Mouse (Mus musculus): ENCODE data around the gene Bbx. TPM values are rescaled to one million over a fixed set of nuclear protein-coding genes. Genes with fewer than 3 reads are reported as not detected.
A peak's percentile ranks its signal among the peaks of the same experiment; 100 is the strongest.

The Bbx gene
- polyA plus RNA-seq, 1 experiment from 2014 or later: 6.1 TPM

DNA sequence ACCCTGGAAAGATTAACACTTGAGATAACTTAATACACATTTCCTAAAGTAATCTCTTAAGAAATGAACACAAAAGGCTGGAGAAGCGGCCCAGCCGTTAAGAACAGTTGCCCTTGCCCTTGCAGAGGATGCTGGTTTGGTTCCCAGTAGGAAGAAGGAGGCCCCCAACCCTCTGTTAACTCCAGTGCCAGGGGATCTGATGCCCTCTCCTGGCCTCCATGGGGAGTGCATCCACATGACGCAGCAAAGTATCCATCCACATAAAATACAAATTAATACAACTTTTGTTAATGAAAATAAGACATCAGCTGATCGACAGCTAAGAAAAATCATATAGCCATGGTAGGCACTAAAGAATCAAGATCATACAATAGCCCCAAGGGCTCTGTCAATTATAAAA, 33.6 kb downstream of the Bbx start:
- ATAC-seq (ENCODE audit: insufficient read depth): no peak
- no peaks in the 10 kb centered on the region for H3K9me3 ChIP-seq (replicated peaks)
- H3K36me3 ChIP-seq (replicated peaks): no peaks in the 10 kb centered on the region
- 77% methylated on average over 4 of the region's 4 CpGs for WGBS (ENCODE audit: insufficient replicate concordance)
- H3K9ac ChIP-seq: no peak overlapping the region
- peaks cover 9% of the 10 kb centered on the region for H3K4me1 ChIP-seq (replicated peaks)
- H3K4me2 ChIP-seq: no peak overlapping the region
- no peaks in the 10 kb centered on the region for H3K27me3 ChIP-seq
- H3K4me3 ChIP-seq (replicated peaks): no peak overlapping the region
- H3K27ac ChIP-seq (replicated peaks): no peak overlapping the region

DNA sequence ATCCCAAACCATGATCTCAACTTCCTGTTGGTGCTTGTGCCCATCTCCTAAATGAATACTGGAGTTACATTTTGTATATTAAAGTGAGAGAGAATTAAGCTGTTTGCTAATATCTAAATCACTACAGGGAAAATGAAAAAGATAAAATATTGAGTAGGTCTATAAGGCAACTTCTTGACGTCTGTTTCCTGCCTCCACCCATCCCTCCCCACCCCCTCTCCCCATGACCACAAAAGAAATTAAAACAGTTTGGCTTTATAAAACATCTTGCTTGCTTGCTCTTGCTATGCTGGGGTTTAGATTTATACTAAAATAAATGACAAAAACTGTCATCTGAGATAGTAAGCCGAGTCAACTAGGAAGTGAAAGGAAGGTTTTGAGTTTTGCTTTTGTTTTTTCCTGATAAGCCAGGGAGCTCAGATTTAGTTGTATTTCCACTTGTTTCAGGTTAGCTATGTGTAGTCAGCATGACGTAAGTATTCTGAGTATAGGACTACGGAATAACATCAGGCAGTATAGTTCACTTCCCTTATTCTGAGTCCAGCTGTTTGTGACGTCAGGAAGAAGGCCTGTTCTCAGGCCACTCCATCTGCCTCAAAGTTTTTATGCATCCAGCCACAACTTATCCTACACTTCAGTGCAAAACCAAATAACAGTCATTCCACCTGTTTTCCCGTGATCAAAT, 36.1 kb downstream of the Bbx start:
- no peak overlapping the region for H3K4me2 ChIP-seq
- H3K4me3 ChIP-seq (replicated peaks): no peak overlapping the region
- no peaks in the 10 kb centered on the region for H3K27me3 ChIP-seq
- 27% methylated on average over 6 of the region's 6 CpGs for WGBS (ENCODE audit: insufficient replicate concordance)
- H3K9ac ChIP-seq: no peak overlapping the region
- H3K27ac ChIP-seq (replicated peaks): no peak overlapping the region
- H3K36me3 ChIP-seq (replicated peaks): no peaks in the 10 kb centered on the region
- H3K9me3 ChIP-seq (replicated peaks): no peaks in the 10 kb centered on the region
- no peaks in the 10 kb centered on the region for H3K4me1 ChIP-seq (replicated peaks)
- ATAC-seq (ENCODE audit: insufficient read depth): no peak

DNA sequence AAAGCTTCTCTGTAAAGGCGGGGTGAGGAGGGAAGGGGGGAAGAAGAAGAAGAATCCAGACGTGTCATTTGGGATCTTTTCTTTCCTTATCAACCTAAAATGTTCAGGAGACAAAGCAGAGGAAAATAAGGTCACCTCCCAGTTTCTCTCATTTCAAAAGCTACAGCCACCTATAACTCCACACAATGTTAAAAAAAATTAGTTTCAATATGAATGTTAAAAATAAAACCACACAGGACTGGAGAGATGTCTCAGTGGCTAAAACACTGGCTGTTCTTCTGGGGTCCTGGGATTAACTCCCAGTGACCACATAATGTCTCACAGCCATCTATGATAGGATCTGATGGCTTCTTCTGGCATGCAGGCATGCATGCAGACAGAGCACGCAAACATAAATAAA, 43.7 kb downstream of the Bbx start:
- no peak overlapping the region for H3K9ac ChIP-seq
- 57% methylated on average over 3 of the region's 3 CpGs for WGBS (ENCODE audit: insufficient replicate concordance)
- no peak overlapping the region for H3K4me3 ChIP-seq (replicated peaks)
- no peaks in the 10 kb centered on the region for H3K9me3 ChIP-seq (replicated peaks)
- H3K36me3 ChIP-seq (replicated peaks): no peaks in the 10 kb centered on the region
- H3K4me1 ChIP-seq (replicated peaks): no peaks in the 10 kb centered on the region
- ATAC-seq (ENCODE audit: insufficient read depth): no peak
- no peak overlapping the region for H3K27ac ChIP-seq (replicated peaks)
- no peaks in the 10 kb centered on the region for H3K27me3 ChIP-seq
- H3K4me2 ChIP-seq: no peak overlapping the region

DNA sequence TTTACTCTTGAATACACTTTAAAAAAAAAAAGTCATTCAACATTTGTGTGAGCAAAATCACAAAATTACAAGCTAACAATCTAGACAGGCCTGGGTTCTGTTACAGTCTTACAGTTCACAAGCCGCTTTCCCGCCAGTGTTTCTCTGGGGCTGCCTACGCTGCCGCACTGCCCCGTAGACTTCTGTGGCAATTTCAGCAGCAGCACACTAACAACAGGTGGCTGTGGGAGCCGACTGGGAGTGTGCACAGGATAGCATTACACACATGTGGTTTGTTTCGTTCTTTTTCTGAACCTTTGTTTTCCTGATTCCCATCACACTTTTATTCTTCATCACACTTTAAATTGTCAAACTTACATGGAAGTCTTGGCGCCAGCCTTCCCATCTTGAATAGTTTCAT, 48.6 kb downstream of the Bbx start:
- ATAC-seq (ENCODE audit: insufficient read depth): no peak
- H3K27ac ChIP-seq (replicated peaks): no peak overlapping the region
- H3K4me3 ChIP-seq (replicated peaks): no peak overlapping the region
- H3K9me3 ChIP-seq (replicated peaks): no peaks in the 10 kb centered on the region
- H3K4me2 ChIP-seq: no peak overlapping the region
- H3K9ac ChIP-seq: no peak overlapping the region
- H3K36me3 ChIP-seq (replicated peaks): no peaks in the 10 kb centered on the region
- peaks cover 8% of the 10 kb centered on the region; the same call in 1 of the 2 replicates for H3K4me1 ChIP-seq (replicated peaks)
- no peaks in the 10 kb centered on the region for H3K27me3 ChIP-seq
- 83% methylated on average over 8 of the region's 8 CpGs for WGBS (ENCODE audit: insufficient replicate concordance)

GRCm38 (mm10) chr16:50381351-50381746, 50.8 kb downstream of the Bbx start:
- 38% methylated on average over 7 of the region's 7 CpGs for WGBS (ENCODE audit: insufficient replicate concordance)
- Histone ChIP-seq H3K4me2 (peak overlapping the region; percentile 8; the same call in 1 of the 2 replicates), H3K9me3 (replicated peaks) (no peaks in the 10 kb centered on the region), H3K4me1 (replicated peaks) (peaks cover 8% of the 10 kb centered on the region; the same call in 1 of the 2 replicates), H3K9ac (no peak overlapping the region), H3K27ac (replicated peaks) (no peak overlapping the region), H3K4me3 (replicated peaks) (no peak overlapping the region), H3K36me3 (replicated peaks) (no peaks in the 10 kb centered on the region), H3K27me3 (no peaks in the 10 kb centered on the region)
- no peak for ATAC-seq (ENCODE audit: insufficient read depth)

- Histone ChIP-seq H3K27me3 (no peaks in the 10 kb centered on the region), H3K9me3 (replicated peaks) (no peaks in the 10 kb centered on the region), H3K4me1 (replicated peaks) (peaks cover 8% of the 10 kb centered on the region; the same call in 1 of the 2 replicates), H3K4me2 (peak overlapping the region; percentile 8; the same call in 1 of the 2 replicates), H3K4me3 (replicated peaks) (no peak overlapping the region), H3K9ac (no peak overlapping the region), H3K27ac (replicated peaks) (no peak overlapping the region), H3K36me3 (replicated peaks) (no peaks in the 10 kb centered on the region)
- 30% methylated on average over 10 of the region's 10 CpGs for WGBS (ENCODE audit: insufficient replicate concordance)
- ATAC-seq (ENCODE audit: insufficient read depth): no peak
Measured at GRCm38 (mm10) chr16:50380682-50381350, 51.4 kb downstream of the Bbx start.

- Histone ChIP-seq H3K4me3 (replicated peaks) (no peak overlapping the region), H3K27ac (replicated peaks) (no peak overlapping the region), H3K4me1 (replicated peaks) (peaks cover 8% of the 10 kb centered on the region; the same call in 1 of the 2 replicates), H3K36me3 (replicated peaks) (no peaks in the 10 kb centered on the region), H3K9me3 (replicated peaks) (no peaks in the 10 kb centered on the region), H3K4me2 (no peak overlapping the region), H3K9ac (no peak overlapping the region), H3K27me3 (no peaks in the 10 kb centered on the region)
- no peak for ATAC-seq (ENCODE audit: insufficient read depth)
- 66% methylated on average over 7 of the region's 7 CpGs for WGBS (ENCODE audit: insufficient replicate concordance)
Measured at GRCm38 (mm10) chr16:50380232-50380631, 52.0 kb downstream of the Bbx start.

GRCm38 (mm10) chr16:50374611-50375010, 57.6 kb downstream of the Bbx start:
- ATAC-seq (ENCODE audit: insufficient read depth): no peak
- H3K36me3 ChIP-seq (replicated peaks): no peaks in the 10 kb centered on the region
- H3K4me2 ChIP-seq: no peak overlapping the region
- no peaks in the 10 kb centered on the region for H3K27me3 ChIP-seq
- 67% methylated on average over 3 of the region's 3 CpGs for WGBS (ENCODE audit: insufficient replicate concordance)
- H3K9me3 ChIP-seq (replicated peaks): no peaks in the 10 kb centered on the region
- peaks cover 21% of the 10 kb centered on the region for H3K4me1 ChIP-seq (replicated peaks)
- H3K4me3 ChIP-seq (replicated peaks): no peak overlapping the region
- H3K9ac ChIP-seq: no peak overlapping the region
- no peak overlapping the region for H3K27ac ChIP-seq (replicated peaks)

DNA sequence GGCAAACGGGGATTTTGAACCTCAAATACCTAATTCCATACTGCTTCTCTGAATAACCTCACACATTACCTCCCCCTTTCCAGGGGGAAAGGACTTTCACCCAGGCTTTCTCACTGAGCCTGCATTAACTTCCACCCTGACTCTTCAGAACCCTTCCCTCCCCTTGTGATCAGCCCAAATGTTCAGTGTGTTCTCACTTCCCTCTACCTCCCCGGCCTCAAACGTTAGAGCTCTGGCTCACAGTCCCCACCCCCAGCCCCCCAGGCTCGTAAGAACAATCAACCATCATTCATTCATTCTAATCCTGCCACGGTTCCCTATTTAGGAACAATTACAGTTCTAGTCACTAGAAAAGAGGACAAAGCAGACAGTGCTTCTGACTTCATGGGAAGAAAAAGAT, 58.5 kb downstream of the Bbx start:
- Histone ChIP-seq H3K9me3 (replicated peaks) (no peaks in the 10 kb centered on the region), H3K27ac (replicated peaks) (no peak overlapping the region), H3K27me3 (no peaks in the 10 kb centered on the region), H3K9ac (no peak overlapping the region), H3K4me1 (replicated peaks) (peaks cover 21% of the 10 kb centered on the region), H3K4me3 (replicated peaks) (no peak overlapping the region), H3K36me3 (replicated peaks) (no peaks in the 10 kb centered on the region), H3K4me2 (no peak overlapping the region)
- no peak for ATAC-seq (ENCODE audit: insufficient read depth)
- WGBS (ENCODE audit: insufficient replicate concordance): 26% methylated on average over 5 of the region's 5 CpGs

DNA sequence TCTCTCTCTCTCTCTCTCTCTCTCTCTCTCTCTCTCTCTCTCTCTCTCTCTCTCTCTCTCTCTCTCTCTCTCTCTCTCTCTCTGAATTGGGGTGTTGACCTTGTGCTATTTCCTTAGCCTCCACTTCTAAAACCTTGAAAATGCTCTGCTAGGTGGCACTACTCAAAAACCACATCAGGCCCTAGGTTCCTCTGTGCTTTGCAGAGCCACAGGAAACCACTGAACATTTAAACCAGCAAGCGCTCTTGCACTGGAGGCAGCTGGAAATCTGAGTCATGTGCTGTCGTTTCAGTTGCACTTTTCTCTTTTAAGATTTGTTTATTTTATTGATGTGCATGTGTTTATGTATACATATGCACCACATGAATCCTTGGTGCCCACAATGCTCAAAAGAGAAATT, 59.6 kb downstream of the Bbx start:
- no peak overlapping the region for H3K4me3 ChIP-seq (replicated peaks)
- 39% methylated on average over 2 of the region's 2 CpGs for WGBS (ENCODE audit: insufficient replicate concordance)

GRCm38 (mm10) chr16:50371460-50371859, 60.7 kb downstream of the Bbx start:
- Histone ChIP-seq H3K4me3 (replicated peaks) (no peak overlapping the region), H3K27me3 (no peaks in the 10 kb centered on the region), H3K4me2 (no peak overlapping the region), H3K36me3 (replicated peaks) (no peaks in the 10 kb centered on the region), H3K9ac (no peak overlapping the region), H3K4me1 (replicated peaks) (peaks cover 25% of the 10 kb centered on the region), H3K27ac (replicated peaks) (no peak overlapping the region), H3K9me3 (replicated peaks) (no peaks in the 10 kb centered on the region)
- ATAC-seq (ENCODE audit: insufficient read depth): peak; percentile 62
- WGBS (ENCODE audit: insufficient replicate concordance): 60% methylated on average over 3 of the region's 3 CpGs

More for the DNA sequence above, 59.6 kb downstream of the Bbx start:
- ATAC-seq (ENCODE audit: insufficient read depth): no peak
- Histone ChIP-seq H3K36me3 (replicated peaks) (no peaks in the 10 kb centered on the region), H3K4me2 (no peak overlapping the region), H3K9ac (no peak overlapping the region), H3K27ac (replicated peaks) (no peak overlapping the region), H3K9me3 (replicated peaks) (no peaks in the 10 kb centered on the region), H3K27me3 (no peaks in the 10 kb centered on the region), H3K4me1 (replicated peaks) (peaks cover 21% of the 10 kb centered on the region)
